Mouse (Mus musculus) hindbrain, embryonic 14.5 days (tissue): ENCODE data around the gene Nfxl1. TPM values are rescaled to one million over a fixed set of nuclear protein-coding genes. Genes with fewer than 3 reads are reported as not detected.

Experiments used
- ATAC-seq: fragments of 200-750 bp; cut with Nextera tagmentation; 2 replicates; pipeline ENCODE4 v1.8.0; 2017; ENCODE audit warnings: moderate number of reproducible peaks, mild to moderate bottlenecking, moderate TSS enrichment, moderate library complexity; ENCODE audit not compliant: low FRiP score
- DNase-seq: peaks from one replicate; pipeline ENCODE4 v3.0.0-alpha.2; 2015; ENCODE audit warnings: low spot score
- H3K27ac ChIP-seq: fragments of 300-500 bp; sonication (generic); 2 replicates; pipeline ENCODE4 v1.5.1; 2014; ENCODE audit warnings: mild to moderate bottlenecking, moderate library complexity
- H3K27me3 ChIP-seq: fragments of 300-500 bp; sonication (generic); 2 replicates; pipeline ENCODE4 v1.6.1; 2014; ENCODE audit warnings: mild to moderate bottlenecking, low read length, mixed read lengths; ENCODE audit not compliant: control insufficient read depth, insufficient read depth
- H3K36me3 ChIP-seq: fragments of 300-500 bp; sonication (generic); replicated peaks from 2 replicates; pipeline ENCODE4 v1.6.1; 2014; ENCODE audit not compliant: control insufficient read depth, insufficient read depth
- H3K4me1 ChIP-seq: fragments of 300-500 bp; sonication (generic); replicated peaks from 2 replicates; pipeline ENCODE4 v1.6.1; 2014; ENCODE audit warnings: antibody characterized with exemption, low read length, mixed read lengths; ENCODE audit not compliant: control insufficient read depth, insufficient read depth
- H3K4me2 ChIP-seq: fragments of 300-500 bp; sonication (generic); replicated peaks from 2 replicates; pipeline ENCODE4 v1.6.1; 2014; ENCODE audit warnings: mild to moderate bottlenecking, moderate library complexity
- H3K4me3 ChIP-seq: fragments of 300-500 bp; sonication (generic); replicated peaks from 2 replicates; pipeline ENCODE4 v1.5.1; 2014; ENCODE audit warnings: mild to moderate bottlenecking, low read length
- H3K9ac ChIP-seq: fragments of 300-500 bp; sonication (generic); 2 replicates; pipeline ENCODE4 v1.6.1; 2014
- H3K9me3 ChIP-seq: fragments of 300-500 bp; sonication (generic); 2 replicates; pipeline ENCODE4 v1.6.1; 2016; ENCODE audit warnings: low read length; ENCODE audit not compliant: control insufficient read depth
- WGBS: fragments of 180-500 bp; shearing (Covaris S2); extraction: QIAGEN DNeasy Blood & Tissue Kit; methylation state at CpG from one replicate; pipeline ENCODE4 v1.1.7; 2014; 5-methylcytosine and 5-hydroxymethylcytosine counted together
- polyA plus RNA-seq: library from polyadenylated mRNA; unstranded; fragments of >200 nt; fragmentation: Nextera tagmentation; extraction: Ambion mirVana; gene quantifications from 2 replicates; pipeline ENCODE4 v1.2.1, GENCODE M21; 2014

Gene Nfxl1
- polyA plus RNA-seq, 1 experiment from 2014 or later: 19.0 TPM

- Histone ChIP-seq H3K9ac (no peak overlapping the region), H3K4me3 (no peak overlapping the region), H3K36me3 (no peaks in the 10 kb centered on the region), H3K4me2 (no peak overlapping the region), H3K9me3 (no peaks in the 10 kb centered on the region), H3K4me1 (no peaks in the 10 kb centered on the region), H3K27ac (no peak overlapping the region), H3K27me3 (no peaks in the 10 kb centered on the region)
- DNase-seq (no peak), ATAC-seq (no peak)
- WGBS: 77% methylated on average over 7 of the region's 7 CpGs
Observed at GRCm38 (mm10) chr5:72471746-72472145, 87.7 kb downstream of the Nfxl1 start.

- ATAC-seq (no peak), DNase-seq (no peak)
- no peaks in the 10 kb centered on the region for H3K4me1 ChIP-seq
- H3K4me3 ChIP-seq: no peak overlapping the region
- no peak overlapping the region for H3K4me2 ChIP-seq
- no peaks in the 10 kb centered on the region for H3K36me3 ChIP-seq
- H3K9ac ChIP-seq: no peak overlapping the region
- H3K27me3 ChIP-seq: no peaks in the 10 kb centered on the region
- WGBS: 67% methylated on average over 3 of the region's 3 CpGs
- H3K27ac ChIP-seq: no peak overlapping the region
- no peaks in the 10 kb centered on the region for H3K9me3 ChIP-seq
Observed at GRCm38 (mm10) chr5:72464932-72465331, 94.6 kb downstream of the Nfxl1 start.

Other genes with a start within 250 kb of the Nfxl1 start
- gene Corin, start 55.2 kb downstream of the Nfxl1 start, polyA plus RNA-seq: 3.6 and 3.8 TPM in 2 replicates
- gene Zar1, start 21.6 kb upstream of the Nfxl1 start, polyA plus RNA-seq: 4.8 and 5.5 TPM in 2 replicates
- gene Gm5868, start 27.9 kb upstream of the Nfxl1 start, polyA plus RNA-seq: 8.1 and 9.3 TPM in 2 replicates
- gene Cnga1, start 84.6 kb upstream of the Nfxl1 start, polyA plus RNA-seq: not detected in 2 replicates
- 0.76 and 0.93 TPM in 2 replicates for gene Nipal1, start 88.1 kb upstream of the Nfxl1 start, polyA plus RNA-seq
- 0.14 and 0.23 TPM in 2 replicates for gene Txk, start 193.1 kb upstream of the Nfxl1 start, polyA plus RNA-seq